Mouse (Mus musculus): ENCODE measurements around the gene Tap1.

Gene Tap1

DNA sequence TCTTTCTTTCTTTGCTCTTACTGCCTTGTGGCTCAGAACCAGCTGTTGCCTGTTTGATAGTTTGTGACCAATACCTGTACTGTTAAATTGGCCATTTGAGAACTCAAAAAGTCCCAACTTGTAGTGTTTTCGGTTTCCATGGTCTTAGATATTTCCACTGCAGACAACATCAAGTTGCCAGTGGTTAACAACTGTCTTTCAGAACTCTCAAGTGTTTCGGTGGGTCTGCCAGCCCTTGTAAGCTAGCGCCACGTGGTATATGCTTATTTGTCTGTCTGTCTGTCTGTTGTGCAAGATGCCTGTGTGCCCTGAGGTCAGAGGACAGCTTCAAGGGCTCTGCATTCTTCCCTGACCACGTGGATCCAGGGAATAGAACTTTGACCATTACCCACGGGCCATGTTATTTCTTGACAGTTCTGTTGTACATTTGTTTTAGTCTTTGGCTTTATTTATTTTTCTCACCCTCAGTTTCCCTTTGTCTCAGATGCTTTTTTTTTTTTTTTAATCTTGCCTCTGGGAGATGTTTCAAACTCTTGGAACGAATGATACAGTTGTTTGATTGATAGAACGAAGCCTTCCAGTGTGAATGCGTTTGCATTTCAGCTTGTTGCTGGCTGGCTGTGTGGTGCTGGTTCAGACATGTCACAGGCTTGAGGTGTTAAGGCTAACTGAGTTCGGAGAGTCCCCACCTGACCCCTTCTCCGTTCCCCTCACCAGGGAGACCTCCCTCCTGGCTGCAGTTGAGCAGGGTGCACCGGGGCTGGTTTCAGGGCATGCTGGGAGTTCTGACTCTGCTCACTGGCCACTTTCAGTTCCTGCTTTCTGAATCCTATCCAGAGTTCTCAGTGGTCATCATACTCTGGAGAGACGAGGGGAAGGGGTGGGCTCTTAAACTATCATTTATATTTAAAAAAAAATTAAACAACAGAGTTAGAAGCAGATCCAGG lies 7.2 kb upstream of the Tap1 start:
- DNase-seq (ENCODE audit: low spot score), result no peak

DNA sequence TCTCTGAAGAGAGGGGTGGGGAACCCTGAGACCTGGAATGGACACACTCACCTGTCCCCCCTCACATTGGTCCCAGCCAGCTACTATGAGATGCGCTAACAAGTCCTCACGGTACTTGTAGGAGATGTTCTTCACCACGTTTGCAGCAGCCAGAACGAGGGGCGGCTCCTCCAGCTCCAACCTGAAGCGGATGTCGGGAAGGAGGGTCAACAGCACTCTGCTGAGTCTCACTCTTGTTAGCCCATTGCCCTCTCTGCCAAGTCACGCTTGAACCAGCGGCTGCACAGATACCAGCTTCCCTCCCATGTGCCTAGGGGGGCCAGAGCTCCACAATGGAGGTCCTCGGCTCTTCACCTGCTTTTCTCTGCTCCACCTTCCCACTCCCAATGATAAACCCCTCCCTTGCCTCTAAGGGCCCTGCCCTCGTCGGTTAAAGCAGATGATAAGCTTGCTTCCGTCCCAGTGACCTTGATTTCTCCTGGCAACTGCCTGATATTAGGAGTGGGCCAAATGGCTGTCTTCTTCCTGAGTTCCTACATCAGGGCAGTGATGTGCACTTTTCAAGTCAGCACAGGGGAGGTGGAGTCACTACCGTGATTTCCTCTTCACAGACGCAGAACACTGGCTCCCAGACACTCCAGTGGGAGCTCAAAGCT lies 3.7 kb upstream of the Tap1 start:
- no peak for DNase-seq (ENCODE audit: low spot score)

- DNase-seq (ENCODE audit: low spot score), result no peak
Measured at GRCm38 (mm10) chr17:34185526-34185925, 1.8 kb upstream of the Tap1 start.

DNA sequence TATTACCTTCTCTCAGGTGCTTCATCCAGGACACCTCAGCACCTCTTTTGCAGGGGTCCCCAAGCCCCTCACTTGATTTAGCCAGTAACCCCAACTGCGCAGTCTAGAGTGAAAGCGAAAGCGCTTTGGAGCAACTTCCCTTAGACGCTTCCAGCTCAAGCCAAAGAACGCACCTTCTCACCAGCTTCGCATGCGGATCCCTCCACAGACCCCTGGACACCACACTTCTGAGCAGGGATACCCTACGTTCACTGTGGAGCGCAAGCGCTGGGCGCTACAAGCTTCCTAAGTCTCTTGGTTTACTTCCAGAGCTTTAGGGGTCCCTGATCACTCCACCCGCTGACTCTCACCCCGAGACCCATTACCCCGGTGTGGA lies 480 bp upstream of the Tap1 start:
- DNase-seq (ENCODE audit: low spot score), result no peak

GRCm38 (mm10) chr17:34188010-34188409 lies 657 bp downstream of the Tap1 start:
- no peak for DNase-seq (ENCODE audit: low spot score)

GRCm38 (mm10) chr17:34188986-34189385 lies 1.6 kb downstream of the Tap1 start:
- DNase-seq (ENCODE audit: low spot score), result no peak

- no peak for DNase-seq (ENCODE audit: low spot score)
Measured at GRCm38 (mm10) chr17:34192852-34193251, 5.5 kb downstream of the Tap1 start.

- DNase-seq (ENCODE audit: low spot score), result no peak
Measured at GRCm38 (mm10) chr17:34193468-34193867, 6.1 kb downstream of the Tap1 start.

DNA sequence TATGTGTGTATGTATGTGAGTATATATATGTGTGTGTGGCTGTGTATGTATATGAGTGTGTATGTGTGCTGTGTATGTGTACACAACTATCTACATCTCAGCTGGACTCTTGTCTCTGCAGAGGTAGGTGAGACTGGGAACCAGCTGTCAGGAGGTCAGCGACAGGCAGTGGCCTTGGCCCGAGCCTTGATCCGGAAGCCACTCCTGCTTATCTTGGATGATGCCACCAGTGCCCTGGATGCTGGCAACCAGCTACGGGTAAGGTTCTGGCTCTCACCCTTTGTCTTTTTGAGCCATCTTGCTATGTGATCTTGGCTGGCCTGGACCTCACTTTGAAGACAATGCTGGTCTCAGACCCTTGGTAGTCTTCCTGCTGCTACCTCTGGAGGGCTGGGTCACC lies 7.4 kb downstream of the Tap1 start:
- DNase-seq (ENCODE audit: low spot score), result no peak

GRCm38 (mm10) chr17:34196491-34196890 lies 9.1 kb downstream of the Tap1 start:
- DNase-seq (ENCODE audit: low spot score), result no peak

DNA sequence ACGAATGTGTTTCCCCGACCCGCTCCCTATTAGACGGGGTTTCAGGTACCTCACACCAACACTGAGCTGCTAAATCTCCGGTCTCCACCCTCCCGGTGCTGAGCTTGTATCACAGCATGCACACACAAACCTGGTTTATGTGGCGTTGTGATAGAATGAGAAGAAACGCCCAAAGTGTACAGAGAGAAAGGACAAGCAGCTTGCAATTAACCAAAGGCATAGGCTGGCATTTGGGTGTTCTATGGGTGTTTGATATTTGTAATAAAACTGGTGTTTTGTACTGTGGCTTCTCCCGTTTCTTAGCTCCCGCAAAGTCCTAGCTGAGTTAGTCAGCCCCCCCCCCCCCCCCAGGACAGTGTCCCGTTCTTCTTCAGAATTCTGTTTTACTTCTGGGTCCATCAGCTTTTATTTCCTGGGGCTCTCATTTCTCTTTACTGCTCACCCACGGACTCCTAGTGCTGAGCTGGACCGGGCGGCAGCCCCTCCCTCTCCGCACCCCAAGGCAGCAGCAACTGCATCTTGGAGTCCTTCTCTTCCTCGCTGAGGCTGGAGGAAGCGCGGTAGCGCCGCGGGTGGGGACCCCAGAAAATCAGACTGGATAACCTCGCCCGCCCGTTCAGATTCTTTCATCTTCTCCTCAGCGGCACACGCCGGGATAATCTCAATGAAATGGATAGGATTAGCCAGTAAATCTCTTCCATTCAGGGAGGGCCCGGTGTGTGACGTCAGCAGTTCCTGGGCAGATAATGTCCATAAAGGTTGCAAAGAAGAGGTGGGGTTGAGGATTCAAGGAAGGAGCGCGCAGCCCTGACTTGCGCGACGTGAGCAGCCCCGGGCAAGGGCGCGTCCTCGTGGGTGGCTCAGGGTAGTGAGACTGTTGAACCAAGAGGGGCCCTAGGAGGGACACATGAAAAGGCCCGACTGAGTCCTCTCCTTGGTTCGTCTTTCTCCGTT lies 9.9 kb downstream of the Tap1 start, which contains the start of gene Psmb8:
Gene Psmb8 (plus strand): TSS at position 781 of the 954 bp plus-strand sequence.
- peak; percentile 86 for DNase-seq (ENCODE audit: low spot score)

DNA sequence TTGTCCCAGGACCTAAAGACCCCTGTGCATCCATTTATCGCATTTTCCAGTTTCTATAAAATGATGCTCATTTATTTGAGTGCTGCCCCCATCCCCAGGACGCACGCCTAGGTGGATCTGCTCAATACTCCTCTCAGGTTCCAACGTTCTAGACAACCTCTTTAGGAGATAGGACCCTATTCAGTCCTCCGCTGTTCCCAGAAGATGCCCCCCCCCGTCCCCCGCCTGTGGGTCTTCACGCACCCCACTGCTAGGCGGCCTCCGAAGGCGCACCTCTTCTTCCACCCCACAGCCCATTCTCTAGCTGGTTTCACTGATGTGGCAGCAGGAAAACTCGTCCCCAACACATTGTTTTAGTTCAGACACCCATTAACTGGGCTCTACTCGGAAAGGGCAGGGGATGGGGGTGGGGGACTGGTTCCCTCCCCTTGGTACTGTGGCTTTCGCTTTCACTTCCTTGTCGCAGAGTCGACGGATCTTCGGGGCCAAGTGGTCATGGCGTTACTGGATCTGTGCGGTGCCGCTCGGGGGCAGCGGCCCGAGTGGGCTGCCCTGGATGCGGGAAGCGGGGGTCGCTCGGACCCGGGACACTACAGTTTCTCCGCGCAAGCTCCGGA lies 10.7 kb downstream of the Tap1 start:
- DNase-seq (ENCODE audit: low spot score), result peak; percentile 51

GRCm38 (mm10) chr17:34198521-34198912 lies 11.2 kb downstream of the Tap1 start:
- DNase-seq (ENCODE audit: low spot score), result no peak

DNA sequence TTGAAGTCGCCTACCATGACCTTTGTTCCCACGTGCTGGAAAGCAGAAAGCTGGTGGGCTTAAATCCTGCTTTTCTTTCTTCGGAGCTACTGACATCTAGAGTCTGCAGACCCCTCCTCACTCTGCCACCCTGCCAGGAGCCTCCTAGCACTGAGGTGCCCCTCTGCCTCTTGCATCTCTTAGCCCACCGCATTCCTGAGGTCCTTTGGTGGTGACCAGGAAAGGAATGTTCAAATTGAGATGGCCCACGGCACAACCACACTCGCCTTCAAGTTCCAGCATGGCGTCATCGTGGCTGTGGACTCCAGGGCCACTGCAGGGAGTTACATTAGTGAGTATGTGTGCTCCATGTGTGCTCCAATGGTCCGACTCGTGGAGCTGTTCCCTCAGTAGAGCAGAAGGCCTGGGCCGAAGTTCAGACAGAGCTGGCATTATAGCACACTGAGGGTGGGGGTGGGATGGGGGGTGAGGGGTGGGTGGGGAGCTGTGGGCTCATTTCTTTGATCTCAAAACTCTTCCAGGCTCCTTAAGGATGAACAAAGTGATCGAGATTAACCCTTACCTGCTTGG lies 11.8 kb downstream of the Tap1 start:
- no peak for DNase-seq (ENCODE audit: low spot score)

- DNase-seq (ENCODE audit: low spot score), result no peak
Measured at GRCm38 (mm10) chr17:34200047-34200446, 12.7 kb downstream of the Tap1 start.

DNA sequence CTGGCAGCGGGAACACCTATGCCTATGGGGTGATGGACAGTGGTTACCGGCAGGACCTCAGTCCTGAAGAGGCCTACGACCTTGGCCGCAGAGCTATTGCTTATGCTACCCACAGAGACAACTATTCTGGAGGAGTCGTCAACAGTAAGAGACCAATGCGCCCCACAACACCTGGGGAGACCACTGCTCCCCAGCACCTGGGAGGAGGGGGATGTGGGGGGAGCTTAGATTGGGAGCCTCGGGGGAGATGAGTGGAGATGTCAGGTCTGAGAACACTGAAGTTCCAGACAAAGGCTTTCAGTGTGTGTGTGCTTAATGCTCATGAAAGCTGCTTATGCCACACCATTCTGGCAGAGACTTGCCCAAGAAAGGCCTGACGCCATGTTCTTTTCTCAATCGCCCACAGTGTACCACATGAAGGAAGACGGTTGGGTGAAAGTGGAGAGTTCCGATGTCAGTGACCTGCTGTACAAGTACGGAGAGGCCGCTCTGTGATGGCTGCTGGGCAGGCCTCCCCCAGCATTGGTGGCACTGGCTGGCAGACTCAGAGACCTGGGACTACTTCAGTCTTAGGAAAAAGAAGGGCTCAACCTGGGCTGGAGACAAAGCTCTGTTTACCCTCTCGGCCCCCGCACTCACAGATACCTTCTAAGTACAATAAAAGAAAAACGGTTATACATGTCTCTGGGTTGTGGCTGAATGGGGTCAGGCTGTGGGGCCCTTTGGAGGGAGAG lies 13.6 kb downstream of the Tap1 start:
- DNase-seq (ENCODE audit: low spot score), result no peak

- no peak for DNase-seq (ENCODE audit: low spot score)
Measured at GRCm38 (mm10) chr17:34201506-34202055, 14.2 kb downstream of the Tap1 start.

GRCm38 (mm10) chr17:34202760-34203442 lies 15.5 kb downstream of the Tap1 start:
- DNase-seq (ENCODE audit: low spot score), result no peak

GRCm38 (mm10) chr17:34203444-34203843 lies 16.1 kb downstream of the Tap1 start, which contains the start of gene Tap2:
TSS of gene Tap2 (plus strand) at chr17:34203527.
- DNase-seq (ENCODE audit: low spot score), result no peak
